Mouse (Mus musculus): ENCODE measurements around the gene Neu3. TPM values are rescaled to one million over a fixed set of nuclear protein-coding genes. Genes with fewer than 3 reads are reported as not detected.
A peak's percentile ranks its signal among the peaks of the same experiment; 100 is the strongest.

Gene Neu3
- polyA plus RNA-seq, 1 experiment, result 0.88 TPM

GRCm38 (mm10) chr7:99858175-99858812, 30.1 kb upstream of the Neu3 start:
- Histone ChIP-seq H3K36me3 (ENCODE audit: control insufficient read depth, insufficient read depth) (peaks cover 9% of the 10 kb centered on the region), H3ac (ENCODE audit: control insufficient read depth, insufficient read length) (peak overlapping the region; percentile 30), H3K79me2 (ENCODE audit: control insufficient read depth, insufficient read depth) (peaks cover 47% of the 10 kb centered on the region), H3K27me3 (ENCODE audit: control insufficient read depth, insufficient read depth, insufficient read length) (no peaks in the 10 kb centered on the region), H3K4me2 (ENCODE audit: low read depth) (peak overlapping the region; percentile 99), H3K4me3 (peak overlapping the region; percentile 84)
- no peak for TF ChIP-seq MAX (IDR thresholded peaks at IDR 0.05; ENCODE audit: low read depth)
- no peak for TF ChIP-seq REST (IDR thresholded peaks at IDR 0.05; ENCODE audit: insufficient read depth, insufficient read length)

GRCm38 (mm10) chr7:99856266-99856861, 28.1 kb upstream of the Neu3 start:
- TF ChIP-seq POLR2A (IDR thresholded peaks at IDR 0.05; ENCODE audit: insufficient read length, low read depth), result no peak
- TF ChIP-seq TCF3 (IDR thresholded peaks at IDR 0.05; ENCODE audit: insufficient read length, low read depth), result no peak
- no peak for TF ChIP-seq MYOD1 (IDR thresholded peaks at IDR 0.05; ENCODE audit: control insufficient read depth in 1 of 3, insufficient read length in 2 of 3, low read depth in 2 of 3)
- no peak for TF ChIP-seq REST (IDR thresholded peaks at IDR 0.05; ENCODE audit: insufficient read depth, insufficient read length)
- no peak for TF ChIP-seq POLR2AphosphoS2 (IDR thresholded peaks at IDR 0.05; ENCODE audit: insufficient read length, low read depth)
- TF ChIP-seq SRF (IDR thresholded peaks at IDR 0.05; ENCODE audit: control insufficient read depth, insufficient read length, low read depth), result no peak
- no peak for TF ChIP-seq MAX (IDR thresholded peaks at IDR 0.05; ENCODE audit: low read depth)
- TF ChIP-seq USF1 (IDR thresholded peaks at IDR 0.05; ENCODE audit: low read depth), result no peak
- no peak for TF ChIP-seq TCF12 (IDR thresholded peaks at IDR 0.05; ENCODE audit: insufficient read depth, poor library complexity, severe bottlenecking)
- no peak for TF ChIP-seq E2F4 (IDR thresholded peaks at IDR 0.05; ENCODE audit: insufficient read depth)
- TF ChIP-seq MYOG (IDR thresholded peaks at IDR 0.05; ENCODE audit: control insufficient read depth in 1 of 3, insufficient read depth in 1 of 3, insufficient read length in 2 of 3, low read depth in 2 of 3), result no peak
- no peak for TF ChIP-seq CEBPB (IDR thresholded peaks at IDR 0.05; ENCODE audit: insufficient read depth, poor library complexity, severe bottlenecking)
- peaks cover 9% of the 10 kb centered on the region for H3K36me3 ChIP-seq (ENCODE audit: control insufficient read depth, insufficient read depth)
- H3K27me3 ChIP-seq (ENCODE audit: control insufficient read depth, insufficient read depth, insufficient read length), result no peaks in the 10 kb centered on the region
- H3K79me2 ChIP-seq (ENCODE audit: control insufficient read depth, insufficient read depth), result peaks cover 62% of the 10 kb centered on the region
- H3K4me2 ChIP-seq (ENCODE audit: low read depth), result no peak overlapping the region
- H3K4me3 ChIP-seq, result no peak overlapping the region
- no peak overlapping the region for H3ac ChIP-seq (ENCODE audit: control insufficient read depth, insufficient read length)

GRCm38 (mm10) chr7:99854311-99854710, 26.1 kb upstream of the Neu3 start:
- peaks cover 75% of the 10 kb centered on the region for H3K79me2 ChIP-seq (ENCODE audit: control insufficient read depth, insufficient read depth)
- peaks cover 9% of the 10 kb centered on the region for H3K36me3 ChIP-seq (ENCODE audit: control insufficient read depth, insufficient read depth)
- H3ac ChIP-seq (ENCODE audit: control insufficient read depth, insufficient read length), result no peak overlapping the region
- TF ChIP-seq SRF (IDR thresholded peaks at IDR 0.05; ENCODE audit: control insufficient read depth, insufficient read length, low read depth) (no peak), TCF3 (IDR thresholded peaks at IDR 0.05; ENCODE audit: insufficient read length, low read depth) (no peak), CEBPB (IDR thresholded peaks at IDR 0.05; ENCODE audit: insufficient read depth, poor library complexity, severe bottlenecking) (no peak), REST (IDR thresholded peaks at IDR 0.05; ENCODE audit: insufficient read depth, insufficient read length) (no peak), POLR2A (IDR thresholded peaks at IDR 0.05; ENCODE audit: insufficient read length, low read depth) (no peak), POLR2AphosphoS2 (IDR thresholded peaks at IDR 0.05; ENCODE audit: insufficient read length, low read depth) (no peak), MYOG (IDR thresholded peaks at IDR 0.05; ENCODE audit: control insufficient read depth in 1 of 3, insufficient read depth in 1 of 3, insufficient read length in 2 of 3, low read depth in 2 of 3) (no peak), MAX (IDR thresholded peaks at IDR 0.05; ENCODE audit: low read depth) (no peak), USF1 (IDR thresholded peaks at IDR 0.05; ENCODE audit: low read depth) (no peak), E2F4 (IDR thresholded peaks at IDR 0.05; ENCODE audit: insufficient read depth) (no peak), TCF12 (IDR thresholded peaks at IDR 0.05; ENCODE audit: insufficient read depth, poor library complexity, severe bottlenecking) (no peak), MYOD1 (IDR thresholded peaks at IDR 0.05; ENCODE audit: control insufficient read depth in 1 of 3, insufficient read length in 2 of 3, low read depth in 2 of 3) (no peak)
- H3K27me3 ChIP-seq (ENCODE audit: control insufficient read depth, insufficient read depth, insufficient read length), result no peaks in the 10 kb centered on the region
- no peak overlapping the region for H3K4me2 ChIP-seq (ENCODE audit: low read depth)
- H3K4me3 ChIP-seq, result no peak overlapping the region

GRCm38 (mm10) chr7:99853350-99853749, 25.1 kb upstream of the Neu3 start:
- H3K36me3 ChIP-seq (ENCODE audit: control insufficient read depth, insufficient read depth), result peaks cover 16% of the 10 kb centered on the region

More at GRCm38 (mm10) chr7:99853350-99853749, 25.1 kb upstream of the Neu3 start:
- H3K27me3 ChIP-seq (ENCODE audit: control insufficient read depth, insufficient read depth, insufficient read length), result no peaks in the 10 kb centered on the region
- no peak overlapping the region for H3K4me3 ChIP-seq
- TF ChIP-seq REST (IDR thresholded peaks at IDR 0.05; ENCODE audit: insufficient read depth, insufficient read length) (no peak), MYOD1 (IDR thresholded peaks at IDR 0.05; ENCODE audit: control insufficient read depth in 1 of 3, insufficient read length in 2 of 3, low read depth in 2 of 3) (no peak), TCF12 (IDR thresholded peaks at IDR 0.05; ENCODE audit: insufficient read depth, poor library complexity, severe bottlenecking) (no peak), E2F4 (IDR thresholded peaks at IDR 0.05; ENCODE audit: insufficient read depth) (no peak), POLR2A (IDR thresholded peaks at IDR 0.05; ENCODE audit: insufficient read length, low read depth) (no peak), TCF3 (IDR thresholded peaks at IDR 0.05; ENCODE audit: insufficient read length, low read depth) (no peak), CEBPB (IDR thresholded peaks at IDR 0.05; ENCODE audit: insufficient read depth, poor library complexity, severe bottlenecking) (no peak), MAX (IDR thresholded peaks at IDR 0.05; ENCODE audit: low read depth) (no peak), POLR2AphosphoS2 (IDR thresholded peaks at IDR 0.05; ENCODE audit: insufficient read length, low read depth) (no peak), SRF (IDR thresholded peaks at IDR 0.05; ENCODE audit: control insufficient read depth, insufficient read length, low read depth) (no peak), MYOG (IDR thresholded peaks at IDR 0.05; ENCODE audit: control insufficient read depth in 1 of 3, insufficient read depth in 1 of 3, insufficient read length in 2 of 3, low read depth in 2 of 3) (no peak), USF1 (IDR thresholded peaks at IDR 0.05; ENCODE audit: low read depth) (no peak)
- H3ac ChIP-seq (ENCODE audit: control insufficient read depth, insufficient read length), result no peak overlapping the region
- H3K79me2 ChIP-seq (ENCODE audit: control insufficient read depth, insufficient read depth), result peaks cover 72% of the 10 kb centered on the region
- no peak overlapping the region for H3K4me2 ChIP-seq (ENCODE audit: low read depth)
